Mouse (Mus musculus) liver, embryonic 14.5 days (tissue): ENCODE data around the gene Vmn1r200. TPM values are rescaled to one million over a fixed set of nuclear protein-coding genes. Genes with fewer than 3 reads are reported as not detected.

Experiments
- ATAC-seq: fragments of 200-750 bp; cut with Nextera tagmentation; 2 replicates; pipeline ENCODE4 v1.8.0; 2017; ENCODE audit warnings: moderate number of reproducible peaks, mild to moderate bottlenecking, moderate library complexity; ENCODE audit not compliant: insufficient read depth
- DNase-seq, 3 experiments: peaks; one replicate each; pipeline ENCODE4 v3.0.0-alpha.2; 2012 to 2013; ENCODE audit warnings: low read depth in 3 of 3, low spot score in 3 of 3
- H3K27ac ChIP-seq: fragments of 300-500 bp; sonication (generic); 2 replicates; pipeline ENCODE4 v1.5.1; 2014; ENCODE audit warnings: moderate library complexity, mild to moderate bottlenecking, control low read depth, inconsistent platforms
- H3K27me3 ChIP-seq: fragments of 300-500 bp; sonication (generic); 2 replicates; pipeline ENCODE4 v1.6.1; 2014; ENCODE audit warnings: mild to moderate bottlenecking, low read length, moderate library complexity; ENCODE audit not compliant: control insufficient read depth, insufficient read depth
- H3K36me3 ChIP-seq: fragments of 300-500 bp; sonication (generic); replicated peaks from 2 replicates; pipeline ENCODE4 v1.6.1; 2014; ENCODE audit warnings: low read depth; ENCODE audit not compliant: control insufficient read depth, insufficient read depth
- H3K4me1 ChIP-seq, 2 experiments: fragments of 200-500 bp in 1 of 2; fragments of 300-500 bp in 1 of 2; sonication (generic) in 1 of 2; replicated peaks; 2 replicates each; pipeline ENCODE4 v1.6.1; 2012 to 2014; ENCODE audit warnings: antibody characterized with exemption in 1 of 2, inconsistent platforms in 1 of 2, low read length in 1 of 2; ENCODE audit not compliant: control insufficient read depth in 2 of 2, insufficient read depth in 2 of 2
- H3K4me2 ChIP-seq: fragments of 300-500 bp; sonication (generic); 2 replicates; pipeline ENCODE4 v1.6.1; 2014; ENCODE audit warnings: low read depth, mild to moderate bottlenecking, control low read depth, moderate library complexity
- H3K4me3 ChIP-seq, 2 experiments: fragments of 200-500 bp in 1 of 2; fragments of 300-500 bp in 1 of 2; sonication (generic) in 1 of 2; 2 replicates each; pipeline ENCODE4 v1.5.1; 2012 to 2014; ENCODE audit warnings: low read depth in 2 of 2, low read length in 2 of 2, mild to moderate bottlenecking in 2 of 2, control low read depth in 1 of 2, inconsistent platforms in 1 of 2, moderate library complexity in 1 of 2; ENCODE audit not compliant: insufficient read depth in 1 of 2
- H3K9ac ChIP-seq: fragments of 300-500 bp; sonication (generic); replicated peaks from 2 replicates; pipeline ENCODE4 v1.6.1; 2014; ENCODE audit warnings: mild to moderate bottlenecking, control low read depth, moderate library complexity
- H3K9me3 ChIP-seq: fragments of 300-500 bp; sonication (generic); 2 replicates; pipeline ENCODE4 v1.6.1; 2016; ENCODE audit warnings: low read length, mixed read lengths; ENCODE audit not compliant: control insufficient read depth
- CTCF ChIP-seq: IDR thresholded peaks from 2 replicates; pipeline ENCODE4 v1.5.1; 2016; ENCODE audit warnings: antibody characterized with exemption, low read depth, control low read depth
- EP300 ChIP-seq: IDR thresholded peaks from 2 replicates; pipeline ENCODE4 v1.6.1; 2016; ENCODE audit warnings: antibody characterized with exemption, low read depth
- WGBS: fragments of 180-500 bp; shearing (Covaris S2); extraction: QIAGEN DNeasy Blood & Tissue Kit; methylation state at CpG from one replicate; pipeline ENCODE4 v1.1.7; 2014; ENCODE audit not compliant: insufficient replicate concordance; 5-methylcytosine and 5-hydroxymethylcytosine counted together
- polyA plus RNA-seq, 2 experiments: library from polyadenylated mRNA; depleted of rRNA in 1 of 2; stranded (reverse) in 1 of 2; unstranded in 1 of 2; fragments of >200 nt; fragmentation: Nextera tagmentation in 1 of 2; extraction: Ambion mirVana in 1 of 2; gene quantifications; 2 replicates each; pipeline versions ENCODE4 v1.2.1 to v1.2.3; 2012 to 2014

Vmn1r200 gene
- polyA plus RNA-seq, 2 experiments = not detected

DNA sequence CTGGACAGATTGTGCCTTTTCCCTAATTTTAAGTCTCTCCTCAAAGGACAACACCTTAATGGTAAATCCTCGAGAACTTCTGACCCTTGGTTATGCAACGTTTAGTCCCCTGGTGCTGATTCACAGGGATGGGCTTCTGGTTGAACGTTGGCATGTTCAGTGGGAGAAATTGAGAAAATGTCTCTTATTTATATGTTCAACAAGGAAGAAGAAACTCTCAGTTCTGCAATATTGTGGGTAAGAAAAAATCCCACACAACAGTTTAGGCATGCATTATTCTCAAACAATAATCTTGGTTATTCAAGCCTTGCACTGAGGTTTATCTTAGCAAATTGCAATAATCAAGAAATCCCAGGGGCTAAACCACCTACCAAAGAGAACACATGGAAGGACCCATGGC is 6.8 kb upstream of the Vmn1r200 start:
- Histone ChIP-seq H3K36me3 (no peaks in the 10 kb centered on the region), H3K4me1 (no peaks in the 10 kb centered on the region), H3K4me2 (no peak overlapping the region), H3K9ac (no peak overlapping the region), H3K27ac (no peak overlapping the region), H3K4me3 (no peak overlapping the region), H3K9me3 (no peaks in the 10 kb centered on the region), H3K27me3 (no peaks in the 10 kb centered on the region)
- TF ChIP-seq CTCF (no peak), EP300 (no peak)
- WGBS = 59% methylated on average over 3 of the region's 3 CpGs
- DNase-seq (no peak), ATAC-seq (no peak)

DNA sequence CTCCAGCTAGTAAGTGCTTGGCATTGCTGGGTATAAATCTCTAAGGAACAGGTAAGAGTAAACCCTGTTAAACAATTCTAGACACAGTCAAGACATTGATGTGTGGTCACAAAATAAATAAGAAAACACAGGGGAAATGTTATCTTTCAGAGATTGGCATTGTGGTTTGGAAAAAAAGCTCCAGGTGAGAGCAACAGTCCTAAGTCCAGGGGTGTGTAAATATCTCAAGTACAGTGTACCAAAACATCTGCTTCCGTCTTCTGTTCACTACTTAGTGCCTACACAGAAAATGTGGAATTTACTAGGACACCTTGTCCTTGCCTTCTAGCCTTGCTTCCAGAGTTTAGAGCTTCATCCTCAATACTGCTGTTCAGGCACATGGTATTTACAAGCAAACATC is 3.1 kb upstream of the Vmn1r200 start:
- Histone ChIP-seq H3K9me3 (no peaks in the 10 kb centered on the region), H3K4me1 (no peaks in the 10 kb centered on the region), H3K36me3 (no peaks in the 10 kb centered on the region), H3K9ac (no peak overlapping the region), H3K27me3 (no peaks in the 10 kb centered on the region), H3K4me2 (no peak overlapping the region), H3K27ac (no peak overlapping the region), H3K4me3 (no peak overlapping the region)
- ATAC-seq (no peak), DNase-seq (no peak)
- WGBS = 57% methylated on average over 1 of the region's 1 CpGs
- TF ChIP-seq CTCF (no peak), EP300 (no peak)

DNA sequence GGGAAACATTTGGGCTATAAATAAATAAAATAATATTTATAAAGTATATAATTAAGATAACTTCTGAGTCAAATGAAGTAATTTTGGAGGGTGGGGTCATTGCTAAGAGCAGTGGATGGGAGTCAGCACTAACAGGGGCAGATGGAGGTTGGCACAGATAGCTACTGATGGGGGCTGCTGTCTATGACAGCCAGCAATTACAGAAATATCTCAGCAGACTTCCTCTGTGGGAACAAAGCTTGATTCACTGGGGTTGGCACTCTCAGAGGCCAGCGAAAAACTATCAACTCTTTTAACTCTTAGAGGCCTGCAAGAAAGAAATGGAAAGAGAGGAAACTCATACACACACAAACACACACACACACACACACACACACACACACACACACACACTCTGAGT is 12.8 kb downstream of the Vmn1r200 start:
- ATAC-seq (no peak), DNase-seq (no peak)
- WGBS = 35% methylated on average over 1 of the region's 1 CpGs
- H3K27ac ChIP-seq = no peak overlapping the region
- no peaks in the 10 kb centered on the region for H3K4me1 ChIP-seq
- TF ChIP-seq CTCF (no peak), EP300 (no peak)
- no peaks in the 10 kb centered on the region for H3K36me3 ChIP-seq
- H3K4me2 ChIP-seq = no peak overlapping the region
- no peak overlapping the region for H3K4me3 ChIP-seq
- H3K9me3 ChIP-seq = no peaks in the 10 kb centered on the region
- H3K27me3 ChIP-seq = no peaks in the 10 kb centered on the region
- H3K9ac ChIP-seq = no peak overlapping the region

Other genes with a start within 250 kb of the Vmn1r200 start
- gene Vmn1r191, start 206.4 kb upstream of the Vmn1r200 start, polyA plus RNA-seq (2012; rRNA removed) = not detected in 2 replicates
- gene Vmn1r191, start 206.4 kb upstream of the Vmn1r200 start, polyA plus RNA-seq (2014; fragmentation: Nextera tagmentation; extraction: Ambion mirVana) = not detected in 2 replicates
- not detected in 2 replicates for gene Vmn1r192, start 199.2 kb upstream of the Vmn1r200 start, polyA plus RNA-seq (2012; rRNA removed)
- gene Vmn1r192, start 199.2 kb upstream of the Vmn1r200 start, polyA plus RNA-seq (2014; fragmentation: Nextera tagmentation; extraction: Ambion mirVana) = not detected in 2 replicates
- not detected in 2 replicates for gene Vmn1r193, start 167.2 kb upstream of the Vmn1r200 start, polyA plus RNA-seq (2012; rRNA removed)
- not detected in 2 replicates for gene Vmn1r193, start 167.2 kb upstream of the Vmn1r200 start, polyA plus RNA-seq (2014; fragmentation: Nextera tagmentation; extraction: Ambion mirVana)
- gene Vmn1r194, start 146.2 kb upstream of the Vmn1r200 start, polyA plus RNA-seq (2012; rRNA removed) = not detected in 2 replicates
- gene Vmn1r194, start 146.2 kb upstream of the Vmn1r200 start, polyA plus RNA-seq (2014; fragmentation: Nextera tagmentation; extraction: Ambion mirVana) = not detected in 2 replicates
- not detected in 2 replicates for gene Vmn1r195, start 119.9 kb upstream of the Vmn1r200 start, polyA plus RNA-seq (2012; rRNA removed)
- gene Vmn1r195, start 119.9 kb upstream of the Vmn1r200 start, polyA plus RNA-seq (2014; fragmentation: Nextera tagmentation; extraction: Ambion mirVana) = not detected in 2 replicates
- gene Vmn1r196, start 100.5 kb upstream of the Vmn1r200 start, polyA plus RNA-seq (2012; rRNA removed) = not detected in 2 replicates
- gene Vmn1r196, start 100.5 kb upstream of the Vmn1r200 start, polyA plus RNA-seq (2014; fragmentation: Nextera tagmentation; extraction: Ambion mirVana) = not detected in 2 replicates
- not detected in 2 replicates for gene Vmn1r197, start 65.8 kb upstream of the Vmn1r200 start, polyA plus RNA-seq (2012; rRNA removed)
- gene Vmn1r197, start 65.8 kb upstream of the Vmn1r200 start, polyA plus RNA-seq (2014; fragmentation: Nextera tagmentation; extraction: Ambion mirVana) = not detected in 2 replicates
- not detected in 2 replicates for gene Vmn1r198, start 40.0 kb upstream of the Vmn1r200 start, polyA plus RNA-seq (2012; rRNA removed)
- gene Vmn1r198, start 40.0 kb upstream of the Vmn1r200 start, polyA plus RNA-seq (2014; fragmentation: Nextera tagmentation; extraction: Ambion mirVana) = not detected in 2 replicates
- gene Vmn1r199, start 10.6 kb upstream of the Vmn1r200 start, polyA plus RNA-seq (2012; rRNA removed) = not detected in 2 replicates
- not detected in 2 replicates for gene Vmn1r199, start 10.6 kb upstream of the Vmn1r200 start, polyA plus RNA-seq (2014; fragmentation: Nextera tagmentation; extraction: Ambion mirVana)
- not detected in 2 replicates for gene Vmn1r201, start 81.5 kb downstream of the Vmn1r200 start, polyA plus RNA-seq (2012; rRNA removed)
- not detected in 2 replicates for gene Vmn1r201, start 81.5 kb downstream of the Vmn1r200 start, polyA plus RNA-seq (2014; fragmentation: Nextera tagmentation; extraction: Ambion mirVana)
- gene Vmn1r202, start 115.0 kb downstream of the Vmn1r200 start, polyA plus RNA-seq (2012; rRNA removed) = not detected in 2 replicates
- gene Vmn1r202, start 115.0 kb downstream of the Vmn1r200 start, polyA plus RNA-seq (2014; fragmentation: Nextera tagmentation; extraction: Ambion mirVana) = not detected in 2 replicates
- gene Vmn1r203, start 127.7 kb downstream of the Vmn1r200 start, polyA plus RNA-seq (2012; rRNA removed) = not detected in 2 replicates
- gene Vmn1r203, start 127.7 kb downstream of the Vmn1r200 start, polyA plus RNA-seq (2014; fragmentation: Nextera tagmentation; extraction: Ambion mirVana) = not detected in 2 replicates
- gene Vmn1r204, start 162.8 kb downstream of the Vmn1r200 start, polyA plus RNA-seq (2012; rRNA removed) = not detected in 2 replicates
- gene Vmn1r204, start 162.8 kb downstream of the Vmn1r200 start, polyA plus RNA-seq (2014; fragmentation: Nextera tagmentation; extraction: Ambion mirVana) = not detected in 2 replicates
- not detected in 2 replicates for gene Vmn1r205, start 202.6 kb downstream of the Vmn1r200 start, polyA plus RNA-seq (2012; rRNA removed)
- not detected in 2 replicates for gene Vmn1r205, start 202.6 kb downstream of the Vmn1r200 start, polyA plus RNA-seq (2014; fragmentation: Nextera tagmentation; extraction: Ambion mirVana)
- not detected in 2 replicates for gene Vmn1r206, start 233.9 kb downstream of the Vmn1r200 start, polyA plus RNA-seq (2012; rRNA removed)
- gene Vmn1r206, start 233.9 kb downstream of the Vmn1r200 start, polyA plus RNA-seq (2014; fragmentation: Nextera tagmentation; extraction: Ambion mirVana) = not detected in 2 replicates